Mouse (Mus musculus) myocyte (in vitro differentiated cells): Measurements from ENCODE around the gene Rdh8.

ENCODE experiments used
- E2F4 ChIP-seq: IDR thresholded peaks from one replicate; pipeline ENCODE4 v1.6.1; 2011; ENCODE audit warnings: mild to moderate bottlenecking, control low read depth, moderate library complexity; ENCODE audit not compliant: insufficient read depth
- MAX ChIP-seq: IDR thresholded peaks from one replicate; pipeline ENCODE4 v1.6.1; 2011; ENCODE audit warnings: low read depth, mild to moderate bottlenecking, control low read depth
- MYOD1 ChIP-seq, 3 experiments: IDR thresholded peaks; one replicate each; pipeline ENCODE4 v1.6.1; 2011; ENCODE audit warnings: control low read depth in 2 of 3, low read depth in 2 of 3, mild to moderate bottlenecking in 2 of 3, moderate library complexity in 1 of 3; ENCODE audit not compliant: insufficient read length in 2 of 3, control insufficient read depth in 1 of 3
- MYOG ChIP-seq, 3 experiments: IDR thresholded peaks; one replicate each; pipeline ENCODE4 v1.6.1; 2011; ENCODE audit warnings: control low read depth in 2 of 3, low read depth in 2 of 3, mild to moderate bottlenecking in 2 of 3; ENCODE audit not compliant: insufficient read length in 2 of 3, control insufficient read depth in 1 of 3, insufficient read depth in 1 of 3
- POLR2A ChIP-seq: IDR thresholded peaks from one replicate; pipeline ENCODE4 v1.6.1; 2011; ENCODE audit warnings: low read depth, mild to moderate bottlenecking, control low read depth, moderate library complexity; ENCODE audit not compliant: insufficient read length
- SRF ChIP-seq: IDR thresholded peaks from one replicate; pipeline ENCODE4 v1.6.1; 2011; ENCODE audit warnings: low read depth; ENCODE audit not compliant: control insufficient read depth, insufficient read length
- TCF12 ChIP-seq: IDR thresholded peaks from one replicate; pipeline ENCODE4 v1.6.1; 2011; ENCODE audit warnings: mild to moderate bottlenecking, control low read depth; ENCODE audit not compliant: poor library complexity, insufficient read depth, severe bottlenecking

DNA sequence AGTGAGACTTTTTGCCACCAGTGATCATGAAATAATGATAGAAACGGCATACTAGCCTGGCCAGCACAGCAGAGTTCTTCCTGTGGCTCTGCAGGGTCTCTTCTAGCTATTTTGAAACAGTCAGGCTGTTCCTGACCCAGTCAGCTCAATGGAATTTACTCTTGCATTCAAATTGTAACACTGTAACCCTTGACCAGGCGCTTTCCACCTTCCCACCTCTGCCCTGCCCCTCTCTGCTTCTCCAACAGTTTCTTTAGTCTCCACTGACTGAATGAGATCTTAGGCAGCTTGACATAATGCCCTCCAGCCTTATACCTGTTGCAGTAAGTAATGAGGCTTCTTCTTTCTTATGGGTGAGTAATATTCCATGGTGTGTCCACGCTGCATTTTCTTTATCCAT lies 48.6 kb downstream of the Rdh8 start:
- TF ChIP-seq SRF (no peak), POLR2A (no peak), MYOD1 (IDR thresholded peaks at IDR 0.05; ENCODE audit: control insufficient read depth in 1 of 3, insufficient read length in 2 of 3, low read depth in 2 of 3) (no peak), MAX (no peak), MYOG (IDR thresholded peaks at IDR 0.05; ENCODE audit: control insufficient read depth in 1 of 3, insufficient read depth in 1 of 3, insufficient read length in 2 of 3, low read depth in 2 of 3) (no peak), TCF12 (no peak), E2F4 (no peak)
